Mouse (Mus musculus) left cerebral cortex, postnatal 4 days (tissue): ENCODE measurements around the gene Mgp. TPM values are rescaled to one million over a fixed set of nuclear protein-coding genes. Genes with fewer than 3 reads are reported as not detected.
A peak's percentile ranks its signal among the peaks of the same experiment; 100 is the strongest.

Experiments used
- DNase-seq: peaks from one replicate; pipeline ENCODE4 v3.0.0-alpha.2; 2022
- intact Hi-C: fragments of 180-260 bp; cut with DNase I; formaldehyde crosslinking; loops from one replicate; pipeline ENCODE4 v1.15.1; 2025
- total RNA-seq, 2 experiments: library from RNA; stranded (reverse); gene quantifications; 2 replicates each; pipeline ENCODE4 v1.2.3; 2021

Mgp gene
- total RNA-seq, 2 experiments from 2014 or later, result 16.3 to 19.2 TPM

DNA sequence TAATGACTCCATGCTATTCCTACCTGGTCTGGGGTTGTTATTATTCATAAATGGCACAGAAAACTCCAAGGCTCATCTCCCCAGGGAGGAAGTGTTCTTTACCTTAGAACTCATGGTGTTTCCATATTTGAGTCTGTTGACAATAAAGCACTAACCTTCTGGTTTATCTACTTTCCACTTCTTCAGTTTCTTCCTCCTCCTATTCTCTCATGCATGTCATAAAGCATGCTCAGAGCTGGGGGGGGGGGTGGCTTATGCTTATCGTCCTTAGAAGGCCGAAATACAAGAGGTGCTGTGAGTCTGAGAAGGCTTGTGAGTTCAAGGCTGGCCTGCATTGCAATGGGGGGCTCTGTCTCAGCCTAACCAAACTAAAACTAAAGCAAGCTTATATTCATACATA, 20.4 kb downstream of the Mgp start:
- intact Hi-C loops, result no loop called here

DNA sequence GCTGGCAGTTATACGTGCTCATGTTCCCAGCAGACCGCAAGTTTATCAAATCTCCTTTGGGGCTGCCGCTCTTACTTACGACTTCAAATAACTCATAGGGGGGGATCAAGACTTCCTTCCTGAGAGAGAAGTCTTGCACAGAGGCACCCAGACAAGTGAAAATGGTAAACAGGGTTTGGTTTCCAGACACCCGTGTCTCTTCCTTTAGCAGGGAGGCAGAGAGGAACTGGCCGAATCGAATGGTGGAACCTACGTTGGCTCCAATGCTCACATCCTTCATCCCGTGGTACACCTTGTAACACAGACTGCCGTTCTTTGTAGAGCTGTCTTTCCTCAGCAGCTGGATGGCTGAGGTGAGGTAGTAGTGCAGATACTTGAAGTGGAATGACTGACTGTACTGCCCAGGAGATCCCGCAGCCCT, 21.3 kb downstream of the Mgp start:
- intact Hi-C loops, result no loop called here
- no peak for DNase-seq

More for the DNA sequence above, 20.4 kb downstream of the Mgp start:
- no peak for DNase-seq

GRCm38 (mm10) chr6:136852762-136853161, 22.9 kb downstream of the Mgp start:
- DNase-seq, result no peak
- intact Hi-C loops, result no loop called here

GRCm38 (mm10) chr6:136852348-136852747, 23.3 kb downstream of the Mgp start:
- DNase-seq, result no peak
- intact Hi-C loops, result no loop called here

DNA sequence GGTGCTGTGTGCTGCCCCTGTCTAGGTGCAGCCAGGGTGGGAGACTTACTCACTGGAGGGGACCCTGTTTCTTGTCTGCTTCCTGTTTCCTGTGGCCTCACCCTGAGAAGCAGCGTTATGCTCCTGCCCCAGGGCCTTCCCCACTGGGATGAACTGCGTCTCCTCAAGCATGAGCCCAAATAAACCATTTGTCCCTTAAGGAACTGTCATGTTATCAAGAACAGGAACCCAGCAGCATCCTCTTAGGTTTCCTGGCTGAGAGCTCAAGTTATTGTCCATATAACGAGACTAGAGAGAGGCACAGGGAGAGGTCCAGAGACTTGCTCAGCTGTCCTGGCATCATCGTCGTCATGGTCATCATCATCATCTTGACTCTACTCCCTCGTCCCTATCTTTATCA, 25.4 kb downstream of the Mgp start:
- no peak for DNase-seq
- intact Hi-C loops, result no loop called here

DNA sequence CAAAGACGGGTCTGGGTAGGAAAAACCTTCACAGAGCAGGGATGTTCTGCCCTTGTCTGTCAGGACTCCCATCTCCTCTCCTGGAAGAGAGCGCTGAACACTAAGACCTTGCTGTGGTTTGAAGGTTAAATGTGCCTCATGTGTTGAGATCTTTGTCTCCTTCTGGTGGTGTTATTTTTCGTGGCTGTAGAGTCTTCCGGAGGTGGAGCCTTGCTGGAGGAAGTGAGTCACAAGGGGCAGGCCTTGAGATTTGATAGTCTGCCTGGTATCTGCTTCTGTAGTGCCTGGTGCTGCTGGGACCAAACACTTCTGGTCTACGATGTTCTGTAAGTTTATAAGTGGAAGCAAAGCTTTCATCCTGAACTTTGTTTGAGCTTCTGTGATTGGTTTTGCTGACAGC, 26.7 kb downstream of the Mgp start:
- DNase-seq, result no peak
- intact Hi-C loops, result no loop called here

DNA sequence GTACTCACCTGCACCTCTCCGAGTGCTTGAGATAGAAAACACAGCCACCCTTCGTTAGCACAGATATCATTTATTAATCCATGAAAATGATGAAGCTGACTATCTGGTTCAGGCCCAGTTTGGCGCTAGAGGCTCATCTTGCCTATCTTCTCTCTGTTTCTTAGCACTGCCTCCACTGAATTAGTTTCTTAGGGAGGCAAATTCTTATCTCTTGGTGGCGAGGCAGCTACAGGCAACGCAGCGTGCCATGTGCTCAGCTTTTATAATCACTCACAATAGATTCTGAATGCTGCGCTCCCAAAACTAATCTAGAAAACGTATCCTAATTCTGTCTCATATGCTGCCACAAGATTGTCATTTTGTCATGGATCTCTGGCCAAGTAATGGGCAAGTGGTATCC, 27.2 kb downstream of the Mgp start:
- intact Hi-C loops, result no loop called here
- no peak for DNase-seq

- DNase-seq, result peak; percentile 30
- intact Hi-C loops, result no loop called here
Measured at GRCm38 (mm10) chr6:136847790-136848189, 27.8 kb downstream of the Mgp start.

- no peak for DNase-seq
- intact Hi-C loops, result no loop called here
Measured at GRCm38 (mm10) chr6:136847267-136847666, 28.4 kb downstream of the Mgp start.

GRCm38 (mm10) chr6:136845706-136846480, 29.7 kb downstream of the Mgp start:
- DNase-seq, result no peak

DNA sequence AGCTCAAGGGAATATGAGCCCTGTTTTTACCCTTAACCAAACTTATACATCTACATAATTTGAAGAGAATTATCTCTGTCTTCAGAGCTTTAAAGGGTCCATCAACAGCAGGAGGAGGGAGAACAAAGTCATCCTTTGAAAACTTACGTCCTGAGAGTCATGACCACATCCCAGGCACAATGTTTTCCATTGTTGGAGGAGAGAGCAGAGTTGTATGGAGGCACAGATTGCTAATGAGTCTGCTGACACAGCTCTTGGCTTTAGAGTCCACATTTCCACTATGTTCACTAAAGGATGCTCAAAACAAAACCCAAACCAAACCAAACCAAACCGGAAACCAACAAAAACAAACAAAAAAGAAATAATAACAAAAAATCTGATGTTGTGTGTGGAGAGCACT, 30.7 kb downstream of the Mgp start:
- intact Hi-C loops, result no loop called here
- DNase-seq, result no peak

More at GRCm38 (mm10) chr6:136845706-136846480, 29.7 kb downstream of the Mgp start:
- intact Hi-C loops, result no loop called here

GRCm38 (mm10) chr6:136837323-136837722, 38.3 kb downstream of the Mgp start:
- intact Hi-C loops, result no loop called here
- no peak for DNase-seq

DNA sequence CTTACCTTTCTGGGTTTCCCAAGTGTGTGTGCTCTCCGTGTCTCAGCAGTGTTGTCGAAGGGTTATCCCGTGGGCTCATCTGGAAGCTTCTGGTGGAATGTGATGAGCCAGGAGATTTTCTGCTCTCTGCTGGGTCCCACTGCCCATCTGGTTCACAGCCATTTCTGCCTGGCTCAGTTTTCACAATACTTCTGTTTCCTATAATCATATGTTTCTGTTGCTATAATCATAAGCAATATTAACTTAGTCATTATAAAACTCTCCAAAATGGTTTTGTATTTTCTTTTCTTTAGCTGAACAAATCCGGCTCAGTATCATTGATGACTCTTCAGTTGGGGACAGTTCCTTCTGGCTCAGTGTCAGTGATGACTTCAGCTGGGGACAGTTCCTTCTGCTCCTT, 40.3 kb downstream of the Mgp start, which contains the start of gene Smco3:
Gene Smco3, minus strand, starts transcription at position 101 of the 400 bp plus-strand sequence.
- DNase-seq, result no peak
- intact Hi-C loops, result no loop called here

DNA sequence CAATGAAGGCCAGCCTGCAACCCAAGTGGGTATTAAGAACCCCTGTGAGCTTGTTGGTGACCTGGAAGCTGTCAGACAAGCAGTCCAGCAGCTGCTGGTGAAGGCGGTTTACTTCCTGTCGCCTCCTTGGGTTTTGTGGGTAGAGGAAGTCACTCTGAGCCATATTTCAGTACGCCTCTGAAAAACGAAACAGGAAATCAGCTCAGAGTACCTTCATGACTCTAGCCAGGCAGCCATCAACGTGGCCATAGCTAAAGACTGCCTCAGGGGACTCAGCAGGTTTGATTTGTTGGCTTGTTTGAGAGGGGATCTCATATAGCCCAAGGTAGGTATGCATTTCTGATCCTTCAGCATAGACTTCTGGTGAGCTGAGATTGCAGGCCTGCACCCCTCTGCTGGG, 43.9 kb downstream of the Mgp start:
- intact Hi-C loops, result no loop called here
- DNase-seq, result no peak

DNA sequence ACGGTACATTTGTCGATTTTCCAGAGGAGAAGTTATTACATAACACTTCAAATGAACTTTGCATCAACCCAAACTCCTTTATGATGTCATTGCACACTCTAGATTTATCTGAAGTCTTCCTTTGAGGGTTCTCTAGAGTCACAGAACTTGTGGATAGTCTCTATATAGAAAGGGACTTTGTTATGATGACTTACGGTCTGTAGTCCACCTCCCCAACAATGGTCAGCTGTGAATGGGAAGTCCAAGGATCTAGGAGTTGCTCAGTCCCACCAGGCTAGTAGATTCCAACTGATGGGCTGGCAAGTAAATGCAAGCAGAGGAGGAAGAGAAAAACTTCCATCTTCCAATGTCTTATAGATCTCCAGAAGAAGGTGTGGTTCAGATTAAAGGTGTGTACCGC, 46.9 kb downstream of the Mgp start:
- no peak for DNase-seq
- intact Hi-C loops, result no loop called here

- peak; percentile 97 for DNase-seq
- intact Hi-C loops, result no loop called here
Measured at GRCm38 (mm10) chr6:136827881-136828561, 47.6 kb downstream of the Mgp start, which contains the start of gene Wbp11. Gene Wbp11, minus strand, starts transcription at chr6:136828233.

GRCm38 (mm10) chr6:136827516-136827880, 48.1 kb downstream of the Mgp start, which contains the start of gene BC049715:
Gene BC049715, plus strand, starts transcription at chr6:136827626.
- no peak for DNase-seq
- intact Hi-C loops, result no loop called here

- intact Hi-C loops, result no loop called here
- DNase-seq, result no peak
Measured at GRCm38 (mm10) chr6:136827116-136827515, 48.5 kb downstream of the Mgp start.

DNA sequence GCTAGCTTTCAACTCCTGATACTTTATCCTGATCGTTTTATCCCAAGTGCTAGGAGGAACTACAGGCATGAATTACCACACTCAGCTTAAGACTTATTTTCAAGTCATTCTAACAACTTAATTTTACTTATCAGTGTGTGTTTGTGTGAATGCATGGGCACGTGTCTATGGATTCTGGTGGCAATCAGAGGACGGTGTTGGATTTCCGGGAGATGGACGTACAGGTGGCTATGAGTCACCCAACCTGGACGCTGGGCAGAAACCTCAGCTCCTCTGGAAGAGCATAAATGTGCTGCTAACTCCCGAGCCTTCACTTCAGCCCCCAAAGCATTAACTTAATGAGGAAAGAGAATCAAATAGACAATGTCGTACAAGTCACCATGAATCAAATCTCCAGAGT, 50.6 kb downstream of the Mgp start:
- intact Hi-C loops, result no loop called here
- DNase-seq, result no peak
